Mouse (Mus musculus) heart, adult 2 months (tissue): Measurements from ENCODE around the gene P2ry12. TPM values are rescaled to one million over a fixed set of nuclear protein-coding genes. Genes with fewer than 3 reads are reported as not detected.
A peak's percentile ranks its signal among the peaks of the same experiment; 100 is the strongest.

Experiments used
- DNase-seq, 2 experiments: peaks; one replicate each; pipeline ENCODE4 v3.0.0; 2021
- H3K27ac ChIP-seq: fragments of 200-600 bp; 2 replicates; pipeline ENCODE4 v1.8.1; 2022
- H3K27me3 ChIP-seq: fragments of 200-500 bp; 2 replicates; pipeline ENCODE4 v1.6.1; 2012; ENCODE audit warnings: mild to moderate bottlenecking, low read length, inconsistent platforms, mixed read lengths; ENCODE audit not compliant: control insufficient read depth, insufficient read depth
- H3K36me3 ChIP-seq: fragments of 200-500 bp; 2 replicates; pipeline ENCODE4 v1.6.1; 2012; ENCODE audit warnings: low read length, inconsistent platforms; ENCODE audit not compliant: control insufficient read depth, insufficient read depth
- H3K4me1 ChIP-seq: fragments of 200-500 bp; 2 replicates; pipeline ENCODE4 v1.6.1; 2011; ENCODE audit warnings: low read length; ENCODE audit not compliant: control insufficient read depth, insufficient read depth
- H3K4me3 ChIP-seq: fragments of 200-600 bp; 2 replicates; pipeline ENCODE4 v1.8.1; 2022
- H3K79me2 ChIP-seq: fragments of 200-500 bp; replicated peaks from 2 replicates; pipeline ENCODE4 v1.6.1; 2012; ENCODE audit warnings: mild to moderate bottlenecking, inconsistent platforms, low read length, moderate library complexity, mixed read lengths; ENCODE audit not compliant: control insufficient read depth, insufficient read depth
- H3K9ac ChIP-seq: fragments of 200-500 bp; 2 replicates; pipeline ENCODE4 v1.6.1; 2012; ENCODE audit warnings: low read depth, mild to moderate bottlenecking, control low read depth, inconsistent platforms, low read length, mixed read lengths
- CTCF ChIP-seq: fragments of 200-600 bp; IDR thresholded peaks from 2 replicates; pipeline ENCODE4 v1.8.1; 2022; ENCODE audit warnings: antibody characterized with exemption, mild to moderate bottlenecking, moderate library complexity
- EP300 ChIP-seq: fragments of 200-500 bp; IDR thresholded peaks from 2 replicates; pipeline ENCODE4 v1.6.1; 2011; ENCODE audit warnings: low read depth, low read length, control low read depth; ENCODE audit not compliant: insufficient read depth
- POLR2A ChIP-seq: fragments of 200-500 bp; IDR thresholded peaks from 2 replicates; pipeline ENCODE4 v1.6.1; 2011; ENCODE audit warnings: mild to moderate bottlenecking, low read depth, low read length, control low read depth; ENCODE audit not compliant: insufficient read depth
- WGBS: fragments of 180-500 bp; shearing (Covaris S2); methylation state at CpG from one replicate; pipeline ENCODE4 v1.1.7; 2018; 5-methylcytosine and 5-hydroxymethylcytosine counted together
- intact Hi-C: fragments of 180-260 bp; cut with DNase I; formaldehyde crosslinking; loops from one replicate; pipeline ENCODE4 v1.15.1; 2025
- polyA plus RNA-seq: library from polyadenylated mRNA; depleted of rRNA; stranded (reverse); fragments of >200 nt; gene quantifications from 2 replicates; pipeline ENCODE4 v1.2.3, GENCODE M21; 2012
- total RNA-seq, 2 experiments: library from RNA; stranded (reverse); gene quantifications; 2 replicates each; pipeline ENCODE4 v1.2.3; 2021

The P2ry12 gene
- total and polyA plus RNA-seq, 3 experiments, result 2.0 to 6.4 (median 4.1) TPM

GRCm38 (mm10) chr3:59187336-59187735, 75.3 kb downstream of the P2ry12 start:
- Histone ChIP-seq H3K27me3 (no peaks in the 10 kb centered on the region), H3K9ac (no peak overlapping the region), H3K79me2 (no peaks in the 10 kb centered on the region), H3K4me1 (no peaks in the 10 kb centered on the region), H3K36me3 (no peaks in the 10 kb centered on the region), H3K27ac (no peak overlapping the region), H3K4me3 (no peak overlapping the region)
- no peak for DNase-seq
- intact Hi-C loops, result no loop called here
- WGBS, result 66% methylated on average over 4 of the region's 4 CpGs
- TF ChIP-seq POLR2A, result no peak
- no peak for TF ChIP-seq EP300
- no peak for TF ChIP-seq CTCF

GRCm38 (mm10) chr3:59185662-59186061, 77.0 kb downstream of the P2ry12 start:
- Histone ChIP-seq H3K79me2 (no peaks in the 10 kb centered on the region), H3K36me3 (no peaks in the 10 kb centered on the region), H3K27ac (no peak overlapping the region), H3K4me3 (no peak overlapping the region), H3K27me3 (no peaks in the 10 kb centered on the region), H3K4me1 (no peaks in the 10 kb centered on the region), H3K9ac (no peak overlapping the region)
- intact Hi-C loops, result no loop called here
- DNase-seq, result no peak
- TF ChIP-seq EP300 (no peak), POLR2A (no peak), CTCF (no peak)
- WGBS, result 57% methylated on average over 4 of the region's 4 CpGs

- H3K27ac ChIP-seq, result no peak overlapping the region
- no peaks in the 10 kb centered on the region for H3K27me3 ChIP-seq
- TF ChIP-seq POLR2A (no peak), EP300 (no peak), CTCF (no peak)
- no peak overlapping the region for H3K9ac ChIP-seq
- H3K79me2 ChIP-seq, result no peaks in the 10 kb centered on the region
- H3K36me3 ChIP-seq, result no peaks in the 10 kb centered on the region
- H3K4me3 ChIP-seq, result no peak overlapping the region
- intact Hi-C loops, result no loop called here
- DNase-seq, result no peak
- H3K4me1 ChIP-seq, result no peaks in the 10 kb centered on the region
These were observed 80.5 kb downstream of the P2ry12 start for GRCm38 (mm10) chr3:59182129-59182528.

GRCm38 (mm10) chr3:59181134-59181533, 81.5 kb downstream of the P2ry12 start:
- intact Hi-C loops, result no loop called here
- H3K4me1 ChIP-seq, result no peaks in the 10 kb centered on the region
- no peak overlapping the region for H3K9ac ChIP-seq
- no peaks in the 10 kb centered on the region for H3K36me3 ChIP-seq
- TF ChIP-seq CTCF (no peak), POLR2A (no peak), EP300 (no peak)
- no peak overlapping the region for H3K27ac ChIP-seq
- no peaks in the 10 kb centered on the region for H3K27me3 ChIP-seq
- no peak overlapping the region for H3K4me3 ChIP-seq
- DNase-seq, result no peak
- H3K79me2 ChIP-seq, result no peaks in the 10 kb centered on the region
- 65% methylated on average over 5 of the region's 5 CpGs for WGBS

- TF ChIP-seq EP300 (no peak), POLR2A (no peak), CTCF (no peak)
- WGBS, result 57% methylated on average over 5 of the region's 5 CpGs
- H3K4me1 ChIP-seq, result no peaks in the 10 kb centered on the region
- H3K27ac ChIP-seq, result no peak overlapping the region
- H3K27me3 ChIP-seq, result no peaks in the 10 kb centered on the region
- H3K36me3 ChIP-seq, result no peaks in the 10 kb centered on the region
- no peak overlapping the region for H3K4me3 ChIP-seq
- H3K79me2 ChIP-seq, result no peaks in the 10 kb centered on the region
- H3K9ac ChIP-seq, result no peak overlapping the region
- intact Hi-C loops, result loop anchor here (5.0 to 10.0 kb wide), 2 partner anchors 138 to 565 kb away; no protein-coding TSS in a partner anchor
- DNase-seq, result no peak
These were observed 85.8 kb downstream of the P2ry12 start for GRCm38 (mm10) chr3:59176871-59177270.

GRCm38 (mm10) chr3:59175234-59175633, 87.4 kb downstream of the P2ry12 start:
- Histone ChIP-seq H3K9ac (no peak overlapping the region), H3K36me3 (no peaks in the 10 kb centered on the region), H3K4me3 (no peak overlapping the region), H3K27ac (no peak overlapping the region), H3K4me1 (no peaks in the 10 kb centered on the region), H3K27me3 (no peaks in the 10 kb centered on the region), H3K79me2 (no peaks in the 10 kb centered on the region)
- 32% methylated on average over 5 of the region's 5 CpGs for WGBS
- peak in 1 of 2 experiments; percentile 39 for DNase-seq
- TF ChIP-seq CTCF (peak; percentile 83), POLR2A (no peak), EP300 (peak; percentile 65; the same call in 1 of the 2 replicates)
- intact Hi-C loops, result loop anchor here (5.0 to 10.0 kb wide), 2 partner anchors 140 to 567 kb away; no protein-coding TSS in a partner anchor
